In the genomic region with DNA sequence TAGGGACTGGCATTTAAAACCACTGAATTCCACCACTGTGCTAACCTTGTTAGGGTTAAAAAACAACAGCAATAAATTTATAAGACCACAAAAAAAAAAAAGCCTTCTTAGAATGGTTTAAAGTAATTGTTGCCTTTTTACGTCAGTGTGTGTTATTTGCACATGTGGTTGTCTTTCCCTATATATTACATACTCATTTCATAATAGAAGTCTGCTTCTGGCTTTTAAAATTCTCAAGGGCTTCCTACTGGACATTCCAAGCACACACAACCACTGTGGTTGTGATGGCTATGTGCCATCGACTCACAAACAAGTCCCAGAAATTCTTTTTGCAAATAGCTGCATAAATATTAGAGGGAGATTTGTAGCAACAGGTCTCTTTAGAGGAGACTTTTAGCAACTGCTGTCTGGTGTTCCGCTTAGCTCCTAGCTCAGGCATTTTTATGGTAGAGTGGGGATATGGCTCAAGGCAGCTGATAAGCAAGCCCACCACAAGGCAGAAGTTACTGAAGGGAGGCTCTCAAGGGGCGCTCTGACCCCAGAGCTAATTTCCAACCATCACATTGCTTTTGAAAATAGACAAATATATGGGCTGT, we compare ENCODE assay signal across 15 mouse cellular contexts.
A peak's percentile ranks its signal among the peaks of the same experiment; 100 is the strongest.
DNase-seq lines count a peak whose midpoint lies in the region; ATAC-seq lines count a peak whose summit lies in the region.
"Had no signal": no experiment of that assay in that cellular context is flagged by ENCODE, and none has a peak within 500 bp of the region (broad histone marks: within the 10 kb centered on the region; RNA-seq: fewer than 3 reads in every experiment).

No protein-coding gene starts in this region.

- no peaks in the 10 kb centered on the region for H3K36me3 ChIP-seq in intestine, embryonic 14.5 days (ENCODE audit: control insufficient read depth, insufficient read depth, low read length)
- no peaks in the 10 kb centered on the region for H3K36me3 ChIP-seq in intestine, embryonic 15.5 days
- H3K36me3 ChIP-seq in neural tube, embryonic 15.5 days: no peaks in the 10 kb centered on the region
- H3K36me3 ChIP-seq: embryonic facial prominence, embryonic 12.5 days; heart, embryonic 12.5 days; liver, embryonic 15.5 days had no signal

- WGBS in intestine, embryonic 14.5 days: 27% methylated on average over 4 of the region's 4 CpGs
- 28% methylated on average over 4 of the region's 4 CpGs for WGBS in intestine, embryonic 15.5 days
- 29% methylated on average over 4 of the region's 4 CpGs for WGBS in neural tube, embryonic 15.5 days

- peaks cover 11% of the 10 kb centered on the region; the same call in 1 of the 2 replicates for H3K4me1 ChIP-seq in intestine, embryonic 14.5 days (replicated peaks; ENCODE audit: control insufficient read depth, insufficient read depth, low read length)
- H3K4me1 ChIP-seq in intestine, embryonic 15.5 days (replicated peaks): 0 out of 2 replicates have a peak, but pooled peaks cover 5% of the 10 kb centered on the region
- peaks cover 3% of the 10 kb centered on the region; the same call in 1 of the 2 replicates for H3K4me1 ChIP-seq in neural tube, embryonic 15.5 days
- H3K4me1 ChIP-seq: liver, embryonic 15.5 days had no signal

- peak overlapping the region; percentile 20; the same call in 1 of the 2 replicates for H3K4me2 ChIP-seq in intestine, embryonic 14.5 days (ENCODE audit: low read length)
- H3K4me2 ChIP-seq in intestine, embryonic 15.5 days (replicated peaks): no peak overlapping the region
- H3K4me2 ChIP-seq in neural tube, embryonic 15.5 days: no peak overlapping the region
- H3K4me2 ChIP-seq: embryonic facial prominence, embryonic 12.5 days; heart, embryonic 12.5 days; liver, embryonic 15.5 days had no signal

- H3K27ac ChIP-seq in intestine, embryonic 14.5 days (ENCODE audit: low read depth): no peak overlapping the region
- H3K27ac ChIP-seq in intestine, embryonic 15.5 days: no peak overlapping the region
- H3K27ac ChIP-seq in neural tube, embryonic 15.5 days (replicated peaks): no peak overlapping the region
- H3K27ac ChIP-seq: embryonic facial prominence, embryonic 12.5 days; liver, embryonic 15.5 days had no signal

- ATAC-seq in intestine, embryonic 14.5 days (replicated peaks; ENCODE audit: low FRiP score, low TSS enrichment, low read depth): no peak
- no peak for ATAC-seq in intestine, embryonic 15.5 days
- no peak for ATAC-seq in neural tube, embryonic 15.5 days (ENCODE audit: low FRiP score)
- ATAC-seq: intestine, postnatal 0 days; midbrain, embryonic 16.5 days had no signal

- no peaks in the 10 kb centered on the region for H3K9me3 ChIP-seq in intestine, embryonic 14.5 days (ENCODE audit: control insufficient read depth, low read length)
- no peaks in the 10 kb centered on the region for H3K9me3 ChIP-seq in intestine, embryonic 15.5 days
- no peaks in the 10 kb centered on the region for H3K9me3 ChIP-seq in neural tube, embryonic 15.5 days (replicated peaks)
- H3K9me3 ChIP-seq: embryonic facial prominence, embryonic 12.5 days; heart, embryonic 12.5 days; liver, embryonic 15.5 days had no signal

- no peaks in the 10 kb centered on the region for H3K27me3 ChIP-seq in intestine, embryonic 14.5 days (replicated peaks; ENCODE audit: control insufficient read depth, insufficient read depth, low read length)
- H3K27me3 ChIP-seq in intestine, embryonic 15.5 days (replicated peaks): no peaks in the 10 kb centered on the region
- H3K27me3 ChIP-seq in neural tube, embryonic 15.5 days (replicated peaks): no peaks in the 10 kb centered on the region
- H3K27me3 ChIP-seq: embryonic facial prominence, embryonic 12.5 days; heart, embryonic 12.5 days; liver, embryonic 15.5 days had no signal

- H3K9ac ChIP-seq in intestine, embryonic 14.5 days (ENCODE audit: low read length): no peak overlapping the region
- no peak overlapping the region for H3K9ac ChIP-seq in intestine, embryonic 15.5 days
- H3K9ac ChIP-seq in neural tube, embryonic 15.5 days (replicated peaks): no peak overlapping the region
- H3K9ac ChIP-seq: embryonic facial prominence, embryonic 12.5 days; heart, embryonic 12.5 days; liver, embryonic 15.5 days had no signal

- no peak overlapping the region for H3K4me3 ChIP-seq in intestine, embryonic 14.5 days (ENCODE audit: low read depth, low read length)
- H3K4me3 ChIP-seq in intestine, embryonic 15.5 days (replicated peaks): no peak overlapping the region
- H3K4me3 ChIP-seq in neural tube, embryonic 15.5 days (replicated peaks): no peak overlapping the region
- H3K4me3 ChIP-seq: embryonic facial prominence, embryonic 12.5 days; heart, embryonic 12.5 days; liver, embryonic 15.5 days had no signal

- DNase-seq in intestine, embryonic 14.5 days (ENCODE audit: low spot score): no peak
- DNase-seq in neural tube, embryonic 10.5 days (ENCODE audit: extremely low spot score, low spot score): peak; percentile 30
- peak; percentile 11 to 13 for DNase-seq in kidney, postnatal 36 days
- DNase-seq in yolk sac, embryonic 10.5 days (ENCODE audit: low spot score): peak; percentile 18
- no peak for DNase-seq in urinary bladder, postnatal 36 days (ENCODE audit: low spot score in 2 of 2)
- no peak for DNase-seq in cerebellum, adult 8-10 months
- DNase-seq: cerebellum, adult 11 months; lung, postnatal 14 days had no signal

Comparison
In these comparisons a context has a peak if more than half of its experiments do, and no peak if none do; other contexts are left out.
1. DNase-seq: peak in neural tube, embryonic 10.5 days (single experiment), kidney, postnatal 36 days (2 of 2) and yolk sac, embryonic 10.5 days (single experiment); none in intestine, embryonic 14.5 days (single experiment), urinary bladder, postnatal 36 days (0 of 2) and cerebellum, adult 8-10 months (single experiment).